10 mouse cellular contexts compared by ENCODE assay signal in the genomic region with DNA sequence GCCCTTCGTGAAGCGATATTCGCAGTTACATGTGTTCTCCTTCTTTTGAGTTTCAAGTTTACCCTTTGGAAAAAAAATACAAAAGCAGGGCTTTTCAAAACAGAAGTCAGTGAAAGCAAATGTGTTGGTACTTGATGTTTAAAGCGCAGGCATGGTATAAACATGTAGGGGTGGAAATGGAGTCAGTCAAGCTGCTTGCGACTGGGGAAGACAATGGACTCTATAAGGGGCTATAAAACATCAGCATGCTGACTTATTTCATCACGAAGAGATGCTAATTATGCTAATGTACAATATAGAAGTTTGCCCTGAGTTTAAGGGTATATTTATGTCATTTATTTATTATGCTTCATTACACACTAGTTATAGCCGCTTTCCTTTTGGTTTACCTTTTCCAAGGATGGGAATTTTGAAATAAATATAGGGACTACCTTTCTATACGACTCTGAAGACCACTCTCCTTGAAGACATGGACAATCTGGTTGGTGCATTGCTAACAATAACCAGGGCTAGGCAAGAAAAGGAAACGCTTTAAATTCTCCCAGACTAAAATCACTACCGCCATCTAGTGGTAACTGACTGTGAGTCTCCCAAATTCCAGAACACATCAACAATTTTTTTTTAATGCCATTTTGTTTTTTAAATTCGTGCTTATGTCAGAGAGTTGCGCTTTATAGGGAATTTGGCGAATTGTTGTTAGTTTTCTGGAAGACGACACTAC.
DNase-seq lines count a peak whose midpoint lies in the region; ATAC-seq lines count a peak whose summit lies in the region.
"Had no signal": no experiment of that assay in that cellular context is flagged by ENCODE, and none has a peak within 500 bp of the region (broad histone marks: within the 10 kb centered on the region; RNA-seq: fewer than 3 reads in every experiment).

No protein-coding gene starts in this region.

- H3K27ac ChIP-seq in hindbrain, embryonic 11.5 days (ENCODE audit: low read depth, low read length), result no peak overlapping the region
- H3K27ac ChIP-seq in hindbrain, embryonic 10.5 days, result no peak overlapping the region

- H3K9me3 ChIP-seq in hindbrain, embryonic 11.5 days (ENCODE audit: control insufficient read depth, low read length), result no peaks in the 10 kb centered on the region
- H3K9me3 ChIP-seq in hindbrain, embryonic 10.5 days, result no peaks in the 10 kb centered on the region

- no peak for ATAC-seq in hindbrain, embryonic 11.5 days (ENCODE audit: low FRiP score)

- H3K9ac ChIP-seq in hindbrain, embryonic 11.5 days (ENCODE audit: low read depth, low read length), result no peak overlapping the region

- no peak overlapping the region for H3K4me2 ChIP-seq in hindbrain, embryonic 11.5 days (replicated peaks; ENCODE audit: low read depth, low read length)

- H3K4me3 ChIP-seq in hindbrain, embryonic 11.5 days (ENCODE audit: low read depth, low read length), result no peak overlapping the region
- H3K4me3 ChIP-seq in hindbrain, embryonic 10.5 days, result no peak overlapping the region
- H3K4me3 ChIP-seq: erythroblast, embryonic 14.5 days; myocyte had no signal

- no peaks in the 10 kb centered on the region for H3K27me3 ChIP-seq in hindbrain, embryonic 11.5 days (ENCODE audit: control insufficient read depth, insufficient read depth, low read length)
- no peaks in the 10 kb centered on the region for H3K27me3 ChIP-seq in hindbrain, embryonic 10.5 days (ENCODE audit: insufficient read depth, poor library complexity, severe bottlenecking)

- H3K36me3 ChIP-seq in hindbrain, embryonic 11.5 days (ENCODE audit: control insufficient read depth, insufficient read depth, low read length), result no peaks in the 10 kb centered on the region
- no peaks in the 10 kb centered on the region for H3K36me3 ChIP-seq in hindbrain, embryonic 10.5 days

- peak; percentile 69 for DNase-seq in hindbrain, embryonic 11.5 days (ENCODE audit: low spot score)
- DNase-seq in hindbrain, embryonic 10.5 days (ENCODE audit: low spot score), result no peak
- peak; percentile 64 for DNase-seq in 416B (ENCODE audit: low read depth)
- peak; percentile 16 for DNase-seq in Muller cell, postnatal 12 days (ENCODE audit: inconsistent ontology term)
- peak; percentile 56 for DNase-seq in forelimb bud, embryonic 11.5 days (ENCODE audit: low read depth, low spot score)
- peak; percentile 5 for DNase-seq in skeletal muscle tissue, adult 2 months (ENCODE audit: low read depth, low spot score)
- no peak for DNase-seq in frontal cortex, postnatal 14 days (ENCODE audit: low spot score in 2 of 2)
- no peak for DNase-seq in cerebellum, adult 18-20 months

- whole genome bisulfite sequencing in hindbrain, embryonic 11.5 days, result 50% methylated on average over 14 of the region's 14 CpGs
- 54% methylated on average over 14 of the region's 14 CpGs for WGBS in hindbrain, embryonic 10.5 days

- no peaks in the 10 kb centered on the region for H3K4me1 ChIP-seq in hindbrain, embryonic 11.5 days (replicated peaks; ENCODE audit: control insufficient read depth, insufficient read depth, low read length)
- H3K4me1 ChIP-seq in hindbrain, embryonic 10.5 days (replicated peaks), result no peaks in the 10 kb centered on the region

Comparison
In these comparisons a context has a peak if more than half of its experiments do, and no peak if none do; other contexts are left out.
1. DNase-seq: peak in hindbrain, embryonic 11.5 days (single experiment), 416B (single experiment), Muller cell, postnatal 12 days (single experiment), forelimb bud, embryonic 11.5 days (single experiment) and skeletal muscle tissue, adult 2 months (single experiment); none in hindbrain, embryonic 10.5 days (single experiment), frontal cortex, postnatal 14 days (0 of 2) and cerebellum, adult 18-20 months (0 of 2).